Mouse (Mus musculus) brain, embryonic 14.5 days (tissue): ENCODE measurements at regions not wholly inside any gene's neighbourhood (a gene's known extent, or its start where the extent isn't known, plus 50 kb on each side); places are given as distances from the start of the nearest gene placed in this dataset.

Experiments
- CTCF ChIP-seq: fragments of 200-500 bp; IDR thresholded peaks from 2 replicates; pipeline ENCODE4 v1.5.1; 2012; ENCODE audit warnings: inconsistent platforms, mild to moderate bottlenecking, moderate library complexity, borderline replicate concordance; ENCODE audit not compliant: insufficient read depth, insufficient read length; ENCODE audit errors: extremely low read depth
- POLR2A ChIP-seq: fragments of 200-500 bp; IDR thresholded peaks from 2 replicates; pipeline ENCODE4 v1.6.1; 2012; ENCODE audit warnings: mild to moderate bottlenecking, inconsistent platforms, borderline replicate concordance; ENCODE audit not compliant: poor library complexity, insufficient read depth, insufficient read length, severe bottlenecking; ENCODE audit errors: extremely low read depth

DNA sequence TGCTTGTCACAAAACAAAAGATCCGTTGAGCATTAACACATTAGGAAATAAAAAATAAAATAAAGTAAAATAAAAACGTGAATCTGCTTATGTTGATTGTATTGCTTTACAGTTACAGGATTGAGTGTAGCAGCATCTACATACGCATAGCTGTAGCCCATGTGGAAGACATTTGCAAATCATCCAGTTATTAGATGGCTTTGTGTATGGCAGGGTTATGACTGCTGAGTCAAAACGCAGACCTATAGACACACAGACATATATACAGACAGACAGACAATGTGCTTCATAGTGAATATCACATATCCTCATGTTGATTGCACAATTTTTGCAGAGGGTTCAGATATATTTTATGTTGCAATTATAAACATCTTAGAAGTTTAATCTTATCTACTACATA, 64.5 kb downstream of the Gm11146 start:
- TF ChIP-seq POLR2A (no peak), CTCF (no peak)
